Mouse (Mus musculus): ENCODE measurements around the gene Papola.

DNA sequence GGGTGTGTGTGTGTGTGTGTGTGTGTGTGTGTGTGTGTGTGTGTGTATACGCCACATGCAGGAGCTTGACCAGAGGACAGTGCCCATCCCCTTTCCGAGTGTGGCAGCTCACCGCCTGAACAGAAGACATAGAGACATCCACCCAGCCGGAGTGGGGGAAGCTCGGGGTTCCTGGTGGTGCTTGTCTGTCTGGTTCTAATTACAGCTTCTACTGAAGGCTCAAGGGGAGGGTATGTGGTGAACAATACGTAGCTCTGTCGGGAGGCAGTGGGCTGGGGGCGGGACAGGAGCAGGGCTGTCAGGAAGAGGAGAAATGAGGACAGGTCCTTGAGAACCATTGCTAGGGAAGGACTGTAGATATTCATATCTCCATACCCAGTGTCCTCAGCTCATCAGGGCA lies 64.6 kb downstream of the Papola start:
- no peak for TF ChIP-seq CTCF (IDR thresholded peaks at IDR 0.05; ENCODE audit: low read depth)
- TF ChIP-seq EP300 (optimal IDR thresholded peaks at IDR 0.05), result no peak
